Mouse (Mus musculus) forebrain, embryonic 13.5 days (tissue): ENCODE measurements around the gene Fam221b. TPM values are rescaled to one million over a fixed set of nuclear protein-coding genes. Genes with fewer than 3 reads are reported as not detected.
A peak's percentile ranks its signal among the peaks of the same experiment; 100 is the strongest.

ENCODE experiments used
- ATAC-seq: fragments of 200-750 bp; cut with Nextera tagmentation; 2 replicates; pipeline ENCODE4 v1.8.0; 2017
- H3K27ac ChIP-seq: fragments of 300-500 bp; sonication (generic); 2 replicates; pipeline ENCODE4 v1.5.1; 2015; ENCODE audit warnings: inconsistent platforms, mild to moderate bottlenecking, moderate library complexity
- H3K27me3 ChIP-seq: fragments of 300-500 bp; sonication (generic); 2 replicates; pipeline ENCODE4 v1.6.1; 2015; ENCODE audit warnings: mild to moderate bottlenecking, inconsistent platforms
- H3K36me3 ChIP-seq: fragments of 300-500 bp; sonication (generic); 2 replicates; pipeline ENCODE4 v1.6.1; 2015; ENCODE audit warnings: mild to moderate bottlenecking, inconsistent platforms; ENCODE audit not compliant: poor library complexity, severe bottlenecking
- H3K4me1 ChIP-seq: fragments of 300-500 bp; sonication (generic); 2 replicates; pipeline ENCODE4 v1.6.1; 2015; ENCODE audit warnings: inconsistent platforms
- H3K4me2 ChIP-seq: fragments of 300-500 bp; sonication (generic); 2 replicates; pipeline ENCODE4 v1.6.1; 2015; ENCODE audit warnings: inconsistent platforms, mild to moderate bottlenecking, moderate library complexity
- H3K4me3 ChIP-seq: fragments of 300-500 bp; sonication (generic); 2 replicates; pipeline ENCODE4 v1.5.1; 2015; ENCODE audit warnings: mild to moderate bottlenecking, inconsistent platforms
- H3K9ac ChIP-seq: fragments of 300-500 bp; sonication (generic); 2 replicates; pipeline ENCODE4 v1.6.1; 2015; ENCODE audit warnings: mild to moderate bottlenecking, inconsistent platforms
- H3K9me3 ChIP-seq: fragments of 300-500 bp; sonication (generic); replicated peaks from 2 replicates; pipeline ENCODE4 v1.6.1; 2016; ENCODE audit warnings: inconsistent platforms
- WGBS: fragments of 180-500 bp; shearing (Covaris S2); methylation state at CpG from one replicate; pipeline ENCODE4 v1.1.7; 2015; 5-methylcytosine and 5-hydroxymethylcytosine counted together
- polyA plus RNA-seq: library from polyadenylated mRNA; unstranded; fragments of >200 nt; fragmentation: Nextera tagmentation; extraction: Ambion mirVana; gene quantifications from 2 replicates; pipeline ENCODE4 v1.2.1, GENCODE M21; 2015

Gene Fam221b
- polyA plus RNA-seq, result 2.1 and 2.9 TPM in 2 replicates

GRCm38 (mm10) chr4:43668782-43669427 lies at the start of gene Fam221b, which contains the start of gene Tmem8b:
Gene Fam221b (minus strand): TSS chr4:43669145.
Gene Tmem8b (plus strand): TSS chr4:43668971.
- under 1% methylated on average over 35 of the region's 41 CpGs for WGBS
- H3K4me2 ChIP-seq, result peak within 1 kb of the TSS; percentile 94
- H3K9ac ChIP-seq, result peak within 1 kb of the TSS; percentile 88
- no peaks in the 10 kb centered on the region for H3K9me3 ChIP-seq
- H3K27ac ChIP-seq, result peak within 1 kb of the TSS; percentile 21; the same call in 1 of the 2 replicates
- H3K4me3 ChIP-seq, result peak within 1 kb of the TSS; percentile 80
- H3K27me3 ChIP-seq, result peaks cover 14% of the 10 kb centered on the region
- H3K36me3 ChIP-seq, result peaks cover 1% of the 10 kb centered on the region; the same call in 1 of the 2 replicates
- peaks cover 37% of the 10 kb centered on the region for H3K4me1 ChIP-seq
- peak; percentile 97 for ATAC-seq

GRCm38 (mm10) chr4:43713652-43714219 lies 44.8 kb upstream of the Fam221b start:
- no peak overlapping the region for H3K4me2 ChIP-seq
- 38% methylated on average over 7 of the region's 7 CpGs for WGBS
- no peak for ATAC-seq

GRCm38 (mm10) chr4:43711821-43712220 lies 42.9 kb upstream of the Fam221b start:
- no peaks in the 10 kb centered on the region for H3K36me3 ChIP-seq
- no peaks in the 10 kb centered on the region for H3K27me3 ChIP-seq
- H3K4me2 ChIP-seq, result no peak overlapping the region
- 0% methylated on average over 2 of the region's 2 CpGs for WGBS
- H3K4me3 ChIP-seq, result no peak overlapping the region
- peaks cover 9% of the 10 kb centered on the region; the same call in 1 of the 2 replicates for H3K4me1 ChIP-seq
- no peak overlapping the region for H3K27ac ChIP-seq
- H3K9ac ChIP-seq, result no peak overlapping the region
- ATAC-seq, result 0 out of 2 replicates have a peak, but pooled peaks have one; percentile 36
- no peaks in the 10 kb centered on the region for H3K9me3 ChIP-seq

More at GRCm38 (mm10) chr4:43713652-43714219, 44.8 kb upstream of the Fam221b start:
- Histone ChIP-seq H3K27ac (no peak overlapping the region), H3K4me1 (peaks cover 5% of the 10 kb centered on the region; the same call in 1 of the 2 replicates), H3K27me3 (no peaks in the 10 kb centered on the region), H3K4me3 (no peak overlapping the region), H3K9ac (no peak overlapping the region), H3K36me3 (no peaks in the 10 kb centered on the region), H3K9me3 (no peaks in the 10 kb centered on the region)

GRCm38 (mm10) chr4:43709869-43710268 lies 40.9 kb upstream of the Fam221b start, which contains the start of gene Olfr71:
Gene Olfr71 (minus strand): TSS chr4:43710255.
- H3K4me2 ChIP-seq, result no peak within 1 kb of the TSS
- ATAC-seq, result no peak
- no peak within 1 kb of the TSS for H3K27ac ChIP-seq
- H3K4me1 ChIP-seq, result peaks cover 9% of the 10 kb centered on the region; the same call in 1 of the 2 replicates
- no peak within 1 kb of the TSS for H3K9ac ChIP-seq
- no peak within 1 kb of the TSS for H3K4me3 ChIP-seq
- no peaks in the 10 kb centered on the region for H3K27me3 ChIP-seq
- no peaks in the 10 kb centered on the region for H3K36me3 ChIP-seq
- WGBS, result 79% methylated on average over 6 of the region's 6 CpGs
- H3K9me3 ChIP-seq, result no peaks in the 10 kb centered on the region

GRCm38 (mm10) chr4:43705991-43706390 lies 37.0 kb upstream of the Fam221b start:
- WGBS, result 87% methylated on average over 13 of the region's 13 CpGs
- H3K27ac ChIP-seq, result no peak overlapping the region

GRCm38 (mm10) chr4:43703851-43704250 lies 34.9 kb upstream of the Fam221b start:
- 85% methylated on average over 8 of the region's 8 CpGs for WGBS
- H3K9me3 ChIP-seq, result no peaks in the 10 kb centered on the region
- no peak overlapping the region for H3K4me3 ChIP-seq
- ATAC-seq, result no peak
- H3K4me1 ChIP-seq, result 0 out of 2 replicates have a peak, but pooled peaks cover 4% of the 10 kb centered on the region
- H3K9ac ChIP-seq, result no peak overlapping the region
- H3K27me3 ChIP-seq, result no peaks in the 10 kb centered on the region
- no peak overlapping the region for H3K27ac ChIP-seq
- no peaks in the 10 kb centered on the region for H3K36me3 ChIP-seq
- H3K4me2 ChIP-seq, result no peak overlapping the region

More at GRCm38 (mm10) chr4:43705991-43706390, 37.0 kb upstream of the Fam221b start:
- no peaks in the 10 kb centered on the region for H3K27me3 ChIP-seq
- H3K4me3 ChIP-seq, result no peak overlapping the region
- H3K4me2 ChIP-seq, result no peak overlapping the region
- H3K4me1 ChIP-seq, result 0 out of 2 replicates have a peak, but pooled peaks cover 4% of the 10 kb centered on the region
- H3K36me3 ChIP-seq, result no peaks in the 10 kb centered on the region
- no peak overlapping the region for H3K9ac ChIP-seq
- ATAC-seq, result no peak
- no peaks in the 10 kb centered on the region for H3K9me3 ChIP-seq

GRCm38 (mm10) chr4:43703439-43703838 lies 34.5 kb upstream of the Fam221b start:
- Histone ChIP-seq H3K4me3 (no peak overlapping the region), H3K4me1 (0 out of 2 replicates have a peak, but pooled peaks cover 4% of the 10 kb centered on the region), H3K27me3 (no peaks in the 10 kb centered on the region), H3K4me2 (no peak overlapping the region), H3K27ac (no peak overlapping the region), H3K9me3 (no peaks in the 10 kb centered on the region), H3K36me3 (no peaks in the 10 kb centered on the region), H3K9ac (no peak overlapping the region)
- no peak for ATAC-seq
- WGBS, result 77% methylated on average over 6 of the region's 6 CpGs

GRCm38 (mm10) chr4:43700707-43701106 lies 31.8 kb upstream of the Fam221b start, which contains the start of gene Olfr70:
Gene Olfr70 (minus strand): TSS chr4:43700807.
- no peaks in the 10 kb centered on the region for H3K36me3 ChIP-seq
- H3K27ac ChIP-seq, result no peak within 1 kb of the TSS
- H3K27me3 ChIP-seq, result no peaks in the 10 kb centered on the region
- H3K9me3 ChIP-seq, result no peaks in the 10 kb centered on the region
- no peaks in the 10 kb centered on the region for H3K4me1 ChIP-seq
- ATAC-seq, result no peak
- 93% methylated on average over 6 of the region's 6 CpGs for WGBS
- no peak within 1 kb of the TSS for H3K9ac ChIP-seq
- H3K4me3 ChIP-seq, result no peak within 1 kb of the TSS
- H3K4me2 ChIP-seq, result no peak within 1 kb of the TSS

- Histone ChIP-seq H3K9ac (no peak overlapping the region), H3K4me1 (no peaks in the 10 kb centered on the region), H3K4me3 (no peak overlapping the region), H3K4me2 (no peak overlapping the region), H3K36me3 (0 out of 2 replicates have a peak, but pooled peaks cover 5% of the 10 kb centered on the region), H3K9me3 (no peaks in the 10 kb centered on the region), H3K27ac (no peak overlapping the region), H3K27me3 (no peaks in the 10 kb centered on the region)
- ATAC-seq, result 0 out of 2 replicates have a peak, but pooled peaks have one; percentile 16
- WGBS, result 82% methylated on average over 13 of the region's 13 CpGs
Measured at GRCm38 (mm10) chr4:43696561-43696960, 27.6 kb upstream of the Fam221b start.

GRCm38 (mm10) chr4:43695249-43695671 lies 26.3 kb upstream of the Fam221b start:
- Histone ChIP-seq H3K4me2 (no peak overlapping the region), H3K4me3 (no peak overlapping the region), H3K9ac (no peak overlapping the region), H3K9me3 (no peaks in the 10 kb centered on the region), H3K27me3 (no peaks in the 10 kb centered on the region), H3K36me3 (peaks cover 14% of the 10 kb centered on the region), H3K27ac (no peak overlapping the region), H3K4me1 (no peaks in the 10 kb centered on the region)
- WGBS, result 34% methylated on average over 9 of the region's 9 CpGs
- no peak for ATAC-seq

- 84% methylated on average over 1 of the region's 1 CpGs for WGBS
- no peaks in the 10 kb centered on the region for H3K27me3 ChIP-seq
Measured at GRCm38 (mm10) chr4:43694439-43695248, 25.7 kb upstream of the Fam221b start.

More at GRCm38 (mm10) chr4:43694439-43695248, 25.7 kb upstream of the Fam221b start:
- no peak for ATAC-seq
- Histone ChIP-seq H3K27ac (no peak overlapping the region), H3K4me3 (no peak overlapping the region), H3K9ac (no peak overlapping the region), H3K4me1 (no peaks in the 10 kb centered on the region), H3K4me2 (no peak overlapping the region), H3K36me3 (peaks cover 20% of the 10 kb centered on the region), H3K9me3 (no peaks in the 10 kb centered on the region)
